Mouse (Mus musculus) large intestine, adult 2 months (tissue): ENCODE measurements at regions not wholly inside any gene's neighbourhood (a gene's known extent, or its start where the extent isn't known, plus 50 kb on each side); places are given as distances from the start of the nearest gene placed in this dataset.
A peak's percentile ranks its signal among the peaks of the same experiment; 100 is the strongest.
"Not testable (repeated sequence)": the region's sequence is repeated elsewhere in the genome, so short reads cannot be mapped to it uniquely, and the experiment has no call there.

Experiments used
- DNase-seq: peaks from one replicate; pipeline ENCODE4 v3.0.0-alpha.2; 2012; ENCODE audit warnings: low read depth, low spot score
- WGBS: fragments of 180-500 bp; shearing (Covaris S2); methylation state at CpG from one replicate; pipeline ENCODE4 v1.1.7; 2018; 5-methylcytosine and 5-hydroxymethylcytosine counted together

DNA sequence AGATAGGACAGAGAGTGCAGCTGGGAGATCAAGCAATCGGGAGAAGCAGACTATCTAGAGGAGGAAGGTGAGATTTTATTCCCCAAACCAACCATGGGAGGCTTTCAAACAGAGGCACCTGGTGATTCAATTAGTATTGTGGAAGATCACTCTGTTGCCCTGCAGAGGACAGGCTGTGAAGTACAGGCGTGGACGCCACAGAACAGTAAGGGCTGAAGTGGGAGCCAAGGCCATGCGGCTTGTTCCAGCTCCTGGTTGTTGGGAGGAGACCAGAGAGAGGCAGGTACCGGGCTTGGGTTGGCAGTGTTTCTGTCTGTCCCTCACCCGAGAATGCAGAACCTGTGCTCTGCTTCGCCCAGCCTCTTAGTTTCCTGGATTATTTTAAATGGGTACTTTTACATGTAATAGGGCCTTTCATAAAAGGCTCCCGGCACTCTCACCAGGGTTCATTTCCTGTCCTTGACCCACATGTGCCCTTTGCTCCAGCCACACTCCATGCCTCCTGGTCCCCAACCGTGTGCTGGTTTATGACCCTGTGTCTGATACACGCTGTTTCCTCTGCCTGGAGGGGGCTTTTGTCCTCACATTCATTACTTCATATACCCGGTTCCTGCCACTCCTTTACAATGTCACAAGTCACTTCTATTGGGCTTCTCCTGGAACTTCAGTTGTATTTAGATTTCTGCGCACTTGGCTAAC lies 58.3 kb downstream of the Vcpkmt start:
- 59% methylated on average over 12 of the region's 12 CpGs for WGBS

DNA sequence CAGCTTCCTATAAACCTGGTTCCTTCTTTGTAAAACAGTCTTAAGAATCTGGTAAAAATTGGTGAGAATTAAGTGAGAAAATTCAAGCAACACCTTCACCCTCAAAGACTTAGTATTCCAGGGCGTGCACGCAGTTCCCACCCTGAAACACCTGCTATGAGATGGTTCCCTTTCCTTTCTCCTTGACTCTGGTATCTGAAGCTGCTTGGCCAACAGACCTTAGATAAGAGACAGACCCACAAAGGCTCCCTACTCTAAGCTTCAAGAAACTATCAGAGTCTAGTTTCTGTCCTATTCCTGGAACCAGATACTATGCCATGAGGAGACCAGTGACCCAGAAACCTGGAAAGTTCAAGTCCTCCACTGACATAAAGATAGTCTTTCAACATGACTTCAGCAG lies 63.0 kb downstream of the Vcpkmt start:
- no peak for DNase-seq
- WGBS = 95% methylated on average over 2 of the region's 2 CpGs

More for the DNA sequence above, 58.3 kb downstream of the Vcpkmt start:
- DNase-seq = no peak

DNA sequence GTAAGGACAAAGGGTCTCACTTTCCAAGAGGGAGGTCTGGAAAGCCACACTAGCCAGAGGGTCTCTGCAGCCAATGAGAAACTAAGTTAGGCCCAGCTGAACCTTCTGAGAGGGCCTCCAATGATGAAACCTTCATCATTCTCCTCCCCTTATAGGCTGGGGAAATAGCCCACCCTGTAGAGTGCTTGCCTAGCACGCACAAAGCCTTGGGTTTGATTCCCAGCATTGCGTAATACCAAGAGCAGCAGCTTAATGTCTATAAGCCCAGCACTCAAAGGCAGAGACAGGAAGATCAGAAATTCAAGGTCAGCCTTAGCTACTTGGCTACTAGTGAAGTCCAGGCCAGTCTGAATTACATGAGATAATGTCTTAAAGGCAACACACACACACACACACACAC lies 63.8 kb downstream of the Vcpkmt start:
- 88% methylated on average over 2 of the region's 2 CpGs for WGBS
- DNase-seq = no peak

DNA sequence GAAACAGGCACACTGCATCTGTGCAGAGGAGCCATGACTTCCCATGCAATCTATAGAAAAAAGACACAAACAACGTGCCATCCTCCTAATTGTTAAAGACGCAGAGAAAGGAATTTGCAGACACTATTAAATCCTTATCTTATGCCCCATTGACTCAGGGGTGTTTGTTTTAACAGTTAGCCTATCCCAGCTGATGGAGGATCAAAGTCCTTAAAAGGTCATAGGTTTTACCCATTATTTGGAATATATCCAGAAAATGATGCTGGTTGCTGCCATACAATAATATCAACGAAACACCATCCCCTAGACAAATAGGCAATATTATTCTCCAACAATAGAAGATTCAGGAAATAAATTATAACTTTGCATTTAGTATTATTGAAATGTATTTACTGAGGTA lies 65.2 kb downstream of the Vcpkmt start:
- DNase-seq = no peak
- 36% methylated on average over 3 of the region's 3 CpGs for WGBS

DNA sequence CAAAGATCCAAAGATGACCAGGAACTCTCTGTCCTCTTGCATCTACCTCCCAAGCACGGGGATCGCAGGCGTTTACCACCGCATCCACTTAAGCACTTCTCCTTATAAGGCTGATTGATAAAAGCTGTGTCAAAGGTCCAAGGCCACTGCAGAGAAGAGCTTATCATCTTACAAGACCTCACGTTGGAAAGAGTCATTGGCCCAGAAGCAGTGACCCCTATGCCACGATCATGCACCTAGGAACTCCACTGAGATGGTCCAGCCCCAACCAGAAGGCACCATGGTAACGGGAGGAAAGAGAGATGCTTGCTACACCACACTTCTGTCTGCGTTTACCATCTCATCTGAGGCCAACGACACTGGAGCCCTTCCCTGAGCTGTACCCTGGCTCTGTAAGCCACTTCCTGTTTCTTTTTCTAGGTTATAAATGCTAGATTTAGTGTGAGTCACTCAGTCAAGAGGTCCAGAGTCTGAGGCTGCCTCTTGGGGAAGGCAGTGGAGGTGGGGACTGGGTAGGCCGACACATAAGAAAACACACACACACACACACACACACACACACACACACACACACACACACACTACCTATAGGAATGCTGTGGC lies 66.4 kb downstream of the Vcpkmt start:
- no peak for DNase-seq
- 26% methylated on average over 10 of the region's 10 CpGs for WGBS

DNA sequence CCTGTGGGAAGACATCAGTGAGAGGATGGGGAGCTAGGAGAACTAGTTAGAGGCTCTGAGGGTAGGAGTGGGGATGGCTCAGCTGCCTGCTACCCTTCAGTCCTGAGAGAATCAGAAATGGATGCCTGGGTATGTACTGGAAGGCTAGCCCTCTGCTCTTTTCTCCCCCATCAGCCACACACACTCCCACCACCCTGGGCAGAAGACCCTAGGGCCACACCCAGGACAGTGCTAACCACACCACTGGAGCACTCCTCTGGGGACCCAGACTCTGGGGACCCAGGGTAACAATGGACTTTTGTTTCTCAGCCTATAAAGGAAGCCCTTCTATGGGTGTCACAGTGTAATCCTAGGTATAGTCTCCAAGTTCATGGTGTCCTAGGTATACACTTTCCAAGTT lies 67.0 kb downstream of the Vcpkmt start:
- DNase-seq = no peak

DNA sequence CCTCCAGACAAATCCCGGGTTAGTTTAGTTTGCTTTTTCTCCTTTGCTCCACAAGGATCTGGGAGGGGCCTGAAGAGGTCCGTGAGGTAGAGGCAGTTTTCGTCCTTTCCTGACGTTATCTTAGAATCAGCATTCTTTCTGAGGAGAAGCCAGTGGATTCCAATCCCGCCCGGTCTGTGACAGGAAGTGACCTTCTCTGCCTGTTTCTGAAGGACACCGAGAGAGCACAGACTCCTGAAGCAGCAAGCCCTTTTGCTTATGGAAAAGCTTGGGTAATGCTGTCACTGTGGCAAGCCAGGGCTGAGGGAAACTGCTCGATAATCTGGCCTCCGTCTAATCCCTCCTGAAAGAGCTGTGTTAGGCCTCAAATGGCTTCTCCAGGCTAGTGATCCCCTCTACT lies 67.7 kb downstream of the Vcpkmt start:
- no peak for DNase-seq
- 53% methylated on average over 9 of the region's 9 CpGs for WGBS

DNA sequence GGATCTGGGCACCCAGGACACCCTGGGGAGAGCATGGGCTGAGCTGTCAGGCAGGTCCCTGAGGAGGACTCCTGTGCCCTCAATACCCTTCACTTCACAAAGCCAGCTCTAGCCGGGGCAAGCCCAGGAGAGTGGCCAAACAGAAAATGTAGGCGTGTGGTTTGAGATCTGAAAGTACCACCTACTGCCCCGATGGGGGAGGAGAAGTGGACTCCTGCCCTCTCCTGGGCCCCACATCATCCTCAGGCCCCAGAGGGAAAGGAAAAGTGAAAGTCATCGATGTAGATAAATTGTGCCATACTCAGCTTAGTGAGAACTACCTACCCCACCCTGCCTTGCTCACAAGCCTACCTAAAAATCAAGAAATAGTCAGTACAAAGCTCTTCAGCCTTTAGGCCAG lies 69.7 kb downstream of the Vcpkmt start:
- DNase-seq = peak; percentile 83
- 20% methylated on average over 4 of the region's 4 CpGs for WGBS

DNA sequence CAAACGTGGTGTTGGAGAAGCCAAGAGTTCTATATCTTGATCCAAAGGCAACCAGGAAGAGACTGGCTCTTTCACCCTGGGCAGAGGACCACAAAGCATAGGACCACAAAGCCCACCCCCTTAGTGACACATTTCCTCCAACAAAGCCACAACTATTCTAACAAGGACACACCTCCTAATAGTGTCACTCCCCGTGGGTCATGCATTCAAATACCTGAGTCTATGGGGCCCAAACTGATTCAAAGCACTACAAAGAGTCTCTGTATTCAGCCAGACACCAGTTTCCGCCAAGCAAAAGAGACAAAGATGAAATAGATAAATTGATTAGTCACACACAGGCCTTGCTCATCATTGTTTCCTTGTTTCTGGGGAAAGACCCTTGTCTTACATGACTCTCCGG lies 72.1 kb downstream of the Vcpkmt start:
- DNase-seq = no peak
- 73% methylated on average over 4 of the region's 4 CpGs for WGBS

DNA sequence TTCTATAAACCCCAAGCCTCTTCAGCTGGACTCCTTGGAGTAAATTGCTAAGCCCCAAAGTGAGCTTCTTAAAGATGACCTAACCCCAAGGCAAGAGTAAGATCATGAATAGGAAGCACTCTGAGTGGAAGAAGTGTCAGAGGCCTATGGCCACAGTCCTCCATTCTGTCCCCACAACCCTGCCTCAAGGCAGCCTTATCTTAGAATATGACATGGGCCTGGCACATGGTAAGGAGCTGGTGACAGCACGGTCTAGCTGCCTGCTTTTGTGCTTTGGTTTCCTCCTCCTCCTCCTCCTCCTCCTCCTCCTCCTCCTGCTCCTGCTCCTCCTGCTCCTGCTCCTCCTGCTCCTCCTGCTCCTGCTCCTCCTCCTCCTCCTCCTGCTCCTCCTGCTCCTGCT lies 73.6 kb downstream of the Vcpkmt start:
- WGBS = 64% methylated on average over 1 of the region's 1 CpGs
- DNase-seq = not testable (repeated sequence)

DNA sequence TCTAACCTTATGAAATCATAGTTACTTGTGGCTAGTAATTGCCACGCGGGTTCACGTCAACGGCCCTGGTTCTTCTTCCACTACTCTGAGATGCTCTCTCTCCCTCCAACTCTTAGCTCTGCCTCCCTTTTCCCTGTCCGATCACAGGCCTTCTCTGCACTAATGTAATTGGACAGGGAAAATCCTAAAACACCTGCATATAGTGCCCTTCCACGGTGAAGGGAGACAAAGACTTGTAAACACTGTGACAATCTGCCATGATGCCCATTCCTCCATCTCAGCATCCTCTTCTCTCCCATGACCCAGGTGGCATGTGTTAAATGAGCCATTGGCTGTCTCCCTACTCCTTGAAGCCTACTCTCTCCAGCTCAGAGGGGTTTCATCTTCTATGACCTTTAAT lies 74.9 kb downstream of the Vcpkmt start:
- DNase-seq = no peak
- WGBS = 91% methylated on average over 6 of the region's 6 CpGs

DNA sequence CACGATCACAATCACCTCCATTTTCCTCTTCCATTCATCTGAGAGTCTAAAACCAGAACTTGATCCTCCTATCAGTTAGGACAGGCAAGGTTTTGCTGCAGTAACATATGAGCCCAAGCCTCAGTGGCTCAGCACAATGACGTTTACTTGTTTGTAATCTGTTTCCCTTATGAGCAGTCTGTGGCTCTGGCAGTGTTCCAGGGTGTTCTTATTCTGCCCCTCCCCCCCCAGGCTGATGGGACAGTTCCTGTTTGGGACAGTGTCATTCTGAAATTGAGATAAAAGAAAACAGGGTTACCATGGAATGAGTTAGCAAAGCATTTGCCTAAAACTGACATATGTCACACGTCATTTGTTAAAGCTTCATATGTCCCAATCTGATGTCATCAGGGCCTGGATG lies 75.5 kb downstream of the Vcpkmt start:
- DNase-seq = no peak
- 73% methylated on average over 3 of the region's 3 CpGs for WGBS

DNA sequence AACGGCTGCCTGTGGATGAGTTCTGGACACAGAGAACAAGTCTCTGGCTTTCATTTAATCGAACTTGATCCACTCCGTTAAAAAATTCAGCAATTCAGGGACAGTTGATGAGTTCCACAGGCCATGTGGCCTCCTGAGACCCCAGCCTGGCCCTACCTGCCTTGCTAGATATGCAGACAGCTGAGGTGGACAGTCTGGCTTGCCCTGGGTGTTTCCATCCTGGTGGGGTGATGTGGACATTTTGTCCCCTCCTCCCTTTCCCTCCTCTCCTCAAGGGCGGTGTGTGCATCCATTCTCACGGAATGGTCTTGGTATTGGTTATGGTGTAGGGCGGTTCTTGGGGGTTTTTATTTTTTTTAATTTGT lies 80.1 kb downstream of the Vcpkmt start:
- no peak for DNase-seq
- WGBS = 36% methylated on average over 6 of the region's 6 CpGs

DNA sequence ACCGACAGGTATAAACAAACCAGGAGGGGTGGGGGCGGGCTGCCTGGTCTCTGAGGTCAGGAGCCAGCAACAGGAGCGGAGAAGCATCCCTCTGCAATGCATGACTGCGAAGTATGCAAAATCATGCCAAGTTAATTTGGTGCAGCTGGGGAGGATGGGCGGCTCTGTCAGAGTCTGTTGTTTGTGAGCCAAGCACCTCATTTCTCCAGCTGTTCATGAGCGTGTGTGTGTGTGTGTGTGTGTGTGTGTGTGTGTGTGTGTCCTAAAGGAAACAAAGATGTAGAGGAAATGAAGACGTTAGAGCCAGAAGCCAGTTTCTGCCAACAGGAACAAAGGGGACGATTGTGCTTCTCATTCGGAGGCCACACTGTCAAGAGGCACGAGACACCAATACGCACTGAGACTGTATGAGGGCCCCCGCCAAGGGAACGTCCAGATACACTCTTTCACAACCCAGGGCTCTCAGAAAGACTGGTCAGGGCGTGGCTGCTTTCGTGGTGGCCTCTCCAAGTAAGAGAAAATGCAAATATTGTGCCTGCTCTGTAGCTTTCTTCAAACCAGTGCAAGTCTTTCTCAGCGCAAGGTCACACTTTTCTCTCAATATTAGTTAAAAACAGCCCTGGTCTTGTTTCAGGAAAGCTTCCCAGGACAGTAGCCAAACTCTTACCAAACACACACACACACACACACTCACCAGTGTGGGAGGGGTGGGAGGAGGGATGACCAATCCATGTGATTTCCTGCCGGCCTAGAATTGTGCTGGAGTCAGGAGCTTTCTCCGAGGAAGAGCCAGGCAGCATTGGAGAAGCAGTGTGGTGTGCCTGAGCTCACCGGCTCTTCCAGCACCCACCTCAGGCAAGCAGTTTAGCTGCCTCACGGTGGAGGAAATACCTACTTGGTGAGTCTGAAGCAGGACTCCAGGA lies 80.8 kb downstream of the Vcpkmt start:
- peak; percentile 59 for DNase-seq
- WGBS = 2% methylated on average over 20 of the region's 20 CpGs

DNA sequence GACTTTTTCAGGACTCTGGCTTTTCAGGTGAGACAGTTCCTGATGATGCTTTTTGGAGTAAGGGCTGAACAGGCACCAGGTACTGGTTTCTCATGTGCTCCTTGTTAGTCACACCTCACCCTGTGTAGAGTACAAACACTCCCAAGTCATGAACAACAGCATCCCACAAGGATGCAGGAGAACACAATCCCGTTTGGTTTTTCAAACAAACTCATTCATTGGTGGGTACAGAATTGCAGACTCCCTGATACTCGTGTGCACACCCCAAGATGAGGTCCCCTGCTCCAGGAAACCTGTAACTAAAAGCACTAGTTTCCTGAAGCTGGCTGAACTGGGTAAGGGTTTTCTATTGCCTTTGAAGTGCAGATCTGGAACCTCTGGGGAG lies 81.5 kb downstream of the Vcpkmt start:
- 27% methylated on average over 2 of the region's 2 CpGs for WGBS
- DNase-seq = no peak

DNA sequence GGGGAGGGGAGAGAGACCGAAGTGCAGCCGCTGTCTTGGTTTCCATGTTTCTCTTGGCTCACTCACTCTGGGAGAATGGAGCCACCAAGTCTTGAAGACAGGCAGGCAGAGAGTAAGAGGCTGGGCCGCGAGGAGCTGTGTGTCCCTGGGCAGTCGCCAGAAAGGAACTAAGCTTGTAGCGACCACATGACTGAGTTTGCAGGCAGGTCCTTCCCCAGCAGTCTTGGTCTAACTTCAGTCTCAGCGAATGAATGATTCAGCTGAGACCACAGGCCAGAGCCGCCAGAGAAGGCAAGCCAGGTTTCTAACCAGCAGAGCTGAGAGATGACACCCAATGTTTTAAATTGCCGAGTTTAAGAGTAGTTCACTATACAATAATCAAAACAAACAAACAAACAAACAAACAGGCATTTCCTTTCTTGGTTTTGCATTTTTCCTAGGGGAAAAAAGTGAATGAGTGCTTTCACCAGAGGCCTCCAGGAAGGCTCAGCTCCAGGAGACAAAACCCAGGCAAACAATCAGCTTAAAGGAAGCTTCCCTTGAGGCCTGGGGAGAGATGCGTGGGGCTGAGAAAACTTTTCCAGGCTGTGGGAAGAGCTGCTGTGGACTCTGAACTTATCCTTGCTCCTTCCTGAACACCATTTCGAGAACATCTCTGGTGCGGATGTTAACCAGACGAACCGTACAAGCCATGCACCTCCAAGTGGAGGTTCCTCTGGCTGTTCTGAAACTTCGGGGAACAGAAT lies 82.1 kb downstream of the Vcpkmt start:
- no peak for DNase-seq
- WGBS = 42% methylated on average over 15 of the region's 15 CpGs

DNA sequence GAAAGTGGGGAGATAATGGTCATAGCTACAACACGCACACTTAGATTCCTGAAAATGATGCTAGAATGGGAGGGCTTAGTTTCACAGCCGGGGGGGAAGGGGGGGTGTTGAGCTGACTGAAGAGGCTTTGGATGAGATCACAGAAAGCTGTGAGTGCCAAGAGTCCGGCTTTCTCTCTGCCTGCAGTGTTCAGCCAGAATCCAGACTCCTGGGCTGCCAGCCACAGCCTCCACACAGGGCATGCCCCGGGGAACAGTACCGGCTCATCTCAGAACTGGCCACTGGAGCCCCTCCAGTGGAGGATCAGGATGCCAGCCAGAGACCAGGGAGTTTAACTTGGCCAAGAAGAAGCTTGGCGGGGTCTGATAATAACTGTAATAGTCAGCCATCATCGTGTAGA lies 85.7 kb downstream of the Vcpkmt start:
- no peak for DNase-seq
- WGBS = 59% methylated on average over 7 of the region's 7 CpGs

DNA sequence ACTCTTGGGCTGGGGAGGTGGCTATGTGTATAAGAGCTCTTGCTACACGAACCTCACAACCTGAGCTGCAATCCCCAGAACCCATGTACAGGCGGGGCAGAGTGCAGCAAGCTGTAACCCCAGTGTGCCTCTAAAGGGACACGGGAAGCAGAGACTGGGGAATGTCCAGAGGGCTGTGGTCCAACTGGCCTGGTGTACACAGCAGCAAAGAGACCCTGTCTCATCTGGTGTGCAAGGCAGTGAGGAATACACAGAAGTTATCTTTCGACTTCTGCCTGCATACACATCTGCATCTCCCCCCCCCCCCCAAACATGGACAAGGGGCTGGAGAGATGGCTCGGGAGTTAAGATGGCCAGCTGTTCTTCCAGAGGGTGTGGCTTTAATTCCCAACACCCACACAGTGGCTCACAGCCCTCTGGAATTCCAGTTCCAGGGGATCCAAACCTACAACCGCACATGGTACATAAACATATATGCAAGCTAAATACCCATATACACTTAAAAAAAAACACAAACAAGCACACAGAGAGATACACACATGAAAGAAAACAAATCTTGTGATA lies 86.4 kb downstream of the Vcpkmt start:
- 69% methylated on average over 6 of the region's 6 CpGs for WGBS
- no peak for DNase-seq

DNA sequence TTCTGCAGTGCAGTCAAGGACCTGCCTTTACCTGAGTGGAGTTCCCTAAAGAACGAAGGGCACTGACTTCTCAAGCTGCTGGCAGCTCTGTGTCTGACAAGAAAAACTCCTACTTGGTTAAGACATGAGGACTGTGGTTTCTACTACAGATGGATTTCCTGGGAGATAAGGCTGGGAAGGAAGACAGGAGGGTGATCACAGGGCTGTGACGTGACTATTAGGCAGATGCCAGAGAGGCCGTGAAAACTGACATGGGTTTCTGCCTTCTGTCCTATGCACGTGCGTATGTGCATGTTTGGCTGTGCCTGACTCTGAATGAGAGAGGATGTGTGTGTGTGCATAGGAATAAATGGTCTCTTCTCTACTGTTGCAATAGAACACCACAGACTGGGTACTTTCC lies 87.1 kb downstream of the Vcpkmt start:
- WGBS = 93% methylated on average over 5 of the region's 5 CpGs
- DNase-seq = no peak

DNA sequence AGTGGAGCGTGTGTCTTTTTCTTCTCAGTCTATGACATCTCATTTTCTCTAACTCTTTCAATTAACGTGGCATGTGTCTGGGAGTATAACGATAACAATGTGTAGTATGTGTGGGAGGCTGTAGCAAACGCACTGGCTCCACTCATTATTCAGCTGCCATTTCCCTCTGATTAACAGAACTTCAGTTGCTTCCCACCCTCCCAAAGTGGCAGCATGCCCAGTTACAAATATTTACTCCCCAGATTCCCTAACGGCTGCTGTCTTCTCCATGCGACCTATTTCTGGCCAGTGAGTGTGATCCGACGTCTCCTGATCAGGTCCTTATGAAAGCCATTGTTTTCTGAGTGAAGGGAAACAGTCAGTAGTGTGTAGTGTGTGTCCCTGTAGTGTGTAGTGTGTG lies 88.2 kb downstream of the Vcpkmt start:
- DNase-seq = no peak
- WGBS = 24% methylated on average over 8 of the region's 8 CpGs
